Mouse (Mus musculus): Measurements from ENCODE around the gene Mast3.

- TF ChIP-seq CTCF (IDR thresholded peaks at IDR 0.05; ENCODE audit: borderline replicate concordance, extremely low read depth, insufficient read depth, insufficient read length) (no peak), POLR2A (IDR thresholded peaks at IDR 0.05; ENCODE audit: borderline replicate concordance, extremely low read depth, insufficient read depth, insufficient read length, poor library complexity, severe bottlenecking) (no peak)
Measured at GRCm38 (mm10) chr8:70810962-70811680, 6.3 kb upstream of the Mast3 start.
